Mouse (Mus musculus) heart, postnatal 10 days (tissue): Measurements from ENCODE around the gene Fut2. TPM values are rescaled to one million over a fixed set of nuclear protein-coding genes. Genes with fewer than 3 reads are reported as not detected.

Experiments
- DNase-seq, 2 experiments: peaks; one replicate each; pipeline ENCODE4 v3.0.0; 2021
- intact Hi-C: fragments of 180-260 bp; cut with DNase I; formaldehyde crosslinking; loops from one replicate; pipeline ENCODE4 v1.15.1; 2025
- total RNA-seq, 2 experiments: library from RNA; stranded (reverse); gene quantifications; 2 replicates each; pipeline ENCODE4 v1.2.3; 2021

Fut2 gene
- total RNA-seq, 2 experiments from 2014 or later: 0.38 TPM; not detected in 1

DNA sequence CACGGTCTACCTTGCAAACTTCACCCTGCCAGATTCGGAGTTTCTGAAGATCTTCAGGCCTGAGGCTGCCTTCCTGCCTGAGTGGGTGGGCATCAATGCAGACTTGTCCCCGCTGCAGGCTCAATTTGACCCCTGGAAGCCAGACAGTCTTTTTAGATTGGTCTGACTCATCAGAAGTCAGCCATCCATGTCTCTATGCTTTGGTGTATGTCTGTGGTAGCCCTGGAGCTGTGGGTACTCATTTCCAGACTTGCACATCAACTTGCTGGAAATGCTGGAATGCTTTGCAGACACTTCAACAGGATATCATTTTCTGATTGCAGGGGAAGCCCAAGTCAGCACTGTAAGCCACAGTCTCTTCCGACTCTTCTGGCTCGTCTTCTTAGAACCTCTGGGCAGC, 46.6 kb downstream of the Fut2 start:
- intact Hi-C loops: no loop called here
- no peak for DNase-seq

DNA sequence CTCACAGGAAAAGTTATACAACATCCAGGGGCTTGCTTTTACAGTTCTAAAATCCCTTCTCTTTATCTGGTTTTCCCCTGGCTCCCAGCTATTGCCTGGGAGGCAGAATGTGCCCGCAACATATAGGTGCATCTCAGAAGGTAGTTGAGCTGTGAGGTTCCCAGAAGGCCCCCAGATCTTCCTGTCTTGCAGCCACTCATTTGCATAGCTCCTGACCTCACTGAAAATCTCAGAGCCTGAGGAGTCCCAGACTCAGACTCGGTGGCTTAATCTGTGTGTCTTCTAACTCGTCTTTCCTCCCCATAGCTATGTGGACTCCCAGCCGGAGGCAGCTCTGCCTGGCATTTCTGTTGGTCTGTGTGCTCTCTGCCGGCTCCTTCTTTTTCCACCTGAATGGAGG, 47.9 kb downstream of the Fut2 start:
- no peak for DNase-seq
- intact Hi-C loops: no loop called here

DNA sequence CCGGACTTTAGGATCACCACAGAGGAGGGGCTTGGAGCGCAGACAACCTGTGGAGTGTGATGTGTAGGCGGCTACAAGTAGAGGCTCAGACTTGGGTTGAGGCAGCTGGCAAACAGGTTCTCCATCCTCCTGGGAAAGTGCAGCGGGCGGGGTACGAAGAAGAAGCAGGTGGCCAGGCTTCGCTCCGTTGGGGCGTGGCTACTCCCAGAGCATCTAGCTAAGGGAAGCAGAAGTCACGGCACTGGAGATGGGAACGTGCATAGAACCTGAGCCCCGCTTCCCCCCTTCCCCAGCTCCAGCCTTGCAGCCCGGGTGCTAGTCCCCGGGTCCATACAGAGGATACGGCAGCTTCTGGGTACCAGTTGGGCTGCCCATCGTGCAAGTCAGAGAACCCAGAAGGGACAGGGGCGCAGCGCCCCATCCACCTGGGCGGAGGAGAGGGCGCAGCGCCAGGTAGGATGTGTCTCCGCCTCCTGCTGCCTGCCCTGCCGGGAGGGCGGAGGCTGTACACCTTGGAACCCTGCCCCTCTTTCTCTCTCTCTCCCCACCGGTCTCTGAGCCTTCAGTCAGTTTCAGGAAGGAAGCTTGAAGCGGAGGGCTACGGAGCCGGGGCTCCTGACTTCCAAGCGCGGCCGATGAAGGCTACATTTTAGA, 49.0 kb downstream of the Fut2 start, which contains the start of gene Fut1:
Gene Fut1 (plus strand): TSS at position 248 of the 654 bp plus-strand sequence.
- intact Hi-C loops: no loop called here
- no peak for DNase-seq

DNA sequence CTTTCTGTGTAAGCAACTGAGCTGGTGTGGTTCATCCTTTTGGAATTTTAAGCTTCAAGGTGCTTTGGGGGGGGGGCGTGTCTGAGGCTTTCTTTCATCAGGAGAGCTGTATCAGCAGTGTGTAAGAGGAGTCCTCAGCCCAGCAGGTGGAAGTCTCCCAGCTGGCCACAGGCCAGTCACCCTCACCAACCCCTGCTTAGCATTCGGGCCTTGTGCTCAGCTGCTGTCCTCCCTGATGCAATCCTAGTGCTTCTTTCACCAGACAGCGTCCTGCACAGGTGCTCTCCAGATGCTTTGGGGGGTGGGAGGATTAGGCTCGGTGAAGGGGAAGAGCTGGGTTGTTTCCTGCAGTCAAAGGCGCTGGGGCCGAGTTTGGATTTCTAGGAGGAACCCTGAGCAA, 49.9 kb downstream of the Fut2 start:
- DNase-seq: peak in 1 of 2 experiments; percentile 54
- intact Hi-C loops: no loop called here

DNA sequence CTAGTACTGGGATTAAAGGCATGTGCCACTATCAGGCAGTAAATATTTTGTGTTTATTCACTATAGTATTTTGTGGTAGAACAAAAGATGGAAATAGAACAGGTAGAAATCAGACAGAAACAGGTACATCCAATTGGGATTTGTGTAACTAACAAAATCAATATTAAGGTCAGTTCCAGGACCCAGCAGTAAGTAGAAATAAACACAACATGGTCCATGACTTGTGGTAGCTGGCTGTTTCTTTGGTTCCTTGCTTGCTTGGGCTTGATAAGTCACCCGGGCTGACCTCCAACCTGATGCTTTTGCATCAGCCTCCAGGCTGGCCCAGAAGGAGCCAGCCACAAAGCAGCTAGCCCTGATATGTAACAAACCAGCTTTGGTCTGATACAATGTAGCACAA, 56.7 kb downstream of the Fut2 start:
- intact Hi-C loops: no loop called here

DNA sequence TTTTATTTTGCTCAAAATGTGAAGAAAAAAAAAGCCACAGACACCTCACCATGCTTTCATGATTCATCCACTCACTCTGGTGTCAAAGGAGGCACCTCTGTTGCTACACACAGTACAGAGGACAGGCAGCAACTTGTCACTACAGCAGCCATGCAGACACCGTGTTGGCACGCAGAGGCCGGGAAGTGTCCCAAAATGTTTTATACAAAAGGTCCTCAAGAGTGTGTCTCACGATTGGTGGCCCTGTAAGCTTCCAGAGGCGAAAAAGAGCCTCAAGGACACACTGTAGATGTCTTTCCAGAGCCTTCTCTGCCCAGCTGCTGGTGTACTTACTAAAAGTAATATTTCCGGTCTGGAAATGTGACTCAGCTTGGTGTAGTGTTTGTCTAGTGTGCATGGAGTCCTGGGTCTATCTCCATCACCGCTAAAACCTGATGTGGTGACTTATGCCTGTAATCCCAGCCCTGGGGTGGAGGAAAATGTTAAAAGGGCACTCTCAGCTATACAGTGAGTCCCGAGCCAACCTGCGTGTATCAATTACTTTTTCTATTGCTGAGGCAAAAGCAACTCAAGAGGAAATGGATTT, 60.4 kb downstream of the Fut2 start:
- no peak for DNase-seq
- intact Hi-C loops: no loop called here

More for the DNA sequence above, 56.7 kb downstream of the Fut2 start:
- no peak for DNase-seq

DNA sequence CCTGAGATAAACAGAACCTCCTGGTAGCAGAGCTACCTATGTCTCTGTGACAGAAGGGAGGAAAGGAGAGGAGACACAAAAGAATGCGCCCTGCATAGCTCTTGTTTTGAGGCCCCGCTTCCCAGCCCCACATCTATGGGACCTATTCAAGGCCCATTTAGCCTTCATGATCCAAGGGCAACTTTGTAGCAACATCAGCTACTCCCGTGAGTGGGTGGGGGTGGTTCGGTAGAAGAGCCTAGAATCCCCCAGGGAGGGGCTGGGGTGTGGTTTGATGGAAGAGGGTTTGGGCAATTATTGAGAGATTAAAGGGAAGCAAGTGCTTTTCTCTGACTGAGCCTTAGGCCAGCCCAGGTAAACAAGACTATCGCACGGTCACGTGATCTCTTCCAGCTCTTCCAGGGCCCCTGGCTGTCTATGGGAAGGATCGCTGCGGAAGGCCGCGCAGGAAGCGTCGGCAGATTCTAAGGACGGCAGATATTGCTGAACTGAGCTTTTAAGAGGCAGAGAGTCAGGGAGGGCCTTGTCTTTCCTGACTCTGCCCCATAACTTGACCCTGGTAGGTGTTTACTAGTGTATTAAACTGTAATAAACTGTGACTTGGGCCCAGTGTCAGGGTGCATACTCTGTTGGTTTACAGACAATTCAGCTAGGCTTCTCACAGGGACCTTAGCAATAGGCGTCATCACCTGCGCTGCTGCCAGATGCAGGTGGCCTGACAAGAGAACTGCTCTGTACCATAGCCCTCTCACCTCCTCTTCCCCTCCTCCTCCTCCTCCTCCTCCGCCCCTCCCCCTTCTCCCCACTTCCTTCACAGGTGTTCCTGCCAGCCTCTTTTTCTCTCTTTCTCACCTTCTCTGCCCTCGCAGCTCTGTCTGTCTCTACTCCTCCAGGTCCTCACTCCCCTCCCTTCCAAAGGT, 67.0 kb downstream of the Fut2 start:
- intact Hi-C loops: no loop called here
- DNase-seq: no peak

Other genes with a start within 250 kb of the Fut2 start
- not detected for gene Lhb, start 245.6 kb downstream of the Fut2 start, total RNA-seq
- 10 to 100 TPM; 74.6 to 79.0 TPM for gene Gys1, start 231.6 kb downstream of the Fut2 start, total RNA-seq
- gene Ruvbl2, start 228.3 kb downstream of the Fut2 start, total RNA-seq: 10 to 100 TPM; 30.4 to 30.7 TPM
- gene Ftl1, start 206.5 kb downstream of the Fut2 start, total RNA-seq: 100 to 1,000 TPM; 232 to 268 TPM
- 10 to 100 TPM; 44.5 to 45.8 TPM for gene Bax, start 199.5 kb downstream of the Fut2 start, total RNA-seq
- not detected for gene Tulp2, start 184.5 kb downstream of the Fut2 start, total RNA-seq
- 1 to 10 TPM; 2.2 to 2.5 TPM for gene Gm45808, start 179.6 kb downstream of the Fut2 start, total RNA-seq
- gene Dhdh, start 177.6 kb downstream of the Fut2 start, total RNA-seq: 1 to 10 TPM; 4.7 to 6.0 TPM
- 100 to 1,000 TPM; 144 to 151 TPM for gene Nucb1, start 156.0 kb downstream of the Fut2 start, total RNA-seq
- gene Ppp1r15a, start 140.1 kb downstream of the Fut2 start, total RNA-seq: 10 to 100 TPM; 24.5 to 45.4 TPM
- 1 to 10 TPM; 4.1 to 5.6 TPM for gene Plekha4, start 140.1 kb downstream of the Fut2 start, total RNA-seq
- gene Hsd17b14, start 111.5 kb downstream of the Fut2 start, total RNA-seq: under 1 TPM; 0.25 to 0.34 TPM
- 10 to 100 TPM; 54.7 to 54.9 TPM for gene Bcat2, start 96.2 kb downstream of the Fut2 start, total RNA-seq
- gene Fgf21, start 50.9 kb downstream of the Fut2 start, total RNA-seq: not detected
- not detected for gene Fut1, start 49.1 kb downstream of the Fut2 start, total RNA-seq
- under 1 TPM; 0.22 to 0.65 TPM for gene Izumo1, start 44.6 kb downstream of the Fut2 start, total RNA-seq
- gene Rasip1, start 38.9 kb downstream of the Fut2 start, total RNA-seq: 10 to 100 TPM; 51.9 to 52.4 TPM
- 1 to 10 TPM; 7.5 to 8.5 TPM for gene Mamstr, start 26.4 kb downstream of the Fut2 start, total RNA-seq
- under 1 TPM in 1 of 2 experiments, not detected in 1; 0.15 TPM for gene Ntn5, start 17.6 kb upstream of the Fut2 start, total RNA-seq
- under 1 TPM in 1 of 2 experiments, not detected in 1; 0.22 TPM for gene Sec1, start 28.0 kb upstream of the Fut2 start, total RNA-seq
- gene Car11, start 33.4 kb upstream of the Fut2 start, total RNA-seq: 1 to 10 TPM; 4.2 to 4.6 TPM
- 10 to 100 TPM; 22.7 to 29.8 TPM for gene Dbp, start 38.7 kb upstream of the Fut2 start, total RNA-seq
- 100 to 1,000 TPM; 698 to 700 TPM for gene Rpl18, start 49.1 kb upstream of the Fut2 start, total RNA-seq
- gene Sphk2, start 51.6 kb upstream of the Fut2 start, total RNA-seq: 10 to 100 TPM; 17.4 to 20.1 TPM
- gene Fam83e, start 54.8 kb upstream of the Fut2 start, total RNA-seq: under 1 TPM; 0.10 to 0.12 TPM
- gene Spaca4, start 59.4 kb upstream of the Fut2 start, total RNA-seq: not detected
- under 1 TPM; 0.22 to 0.30 TPM for gene Lmtk3, start 117.3 kb upstream of the Fut2 start, total RNA-seq
- gene Sult2b1, start 118.3 kb upstream of the Fut2 start, total RNA-seq: not detected
- 10 to 100 TPM; 91.1 to 95.1 TPM for gene Cyth2, start 148.2 kb upstream of the Fut2 start, total RNA-seq
- under 1 TPM; 0.69 to 0.74 TPM for gene Kcnj14, start 158.4 kb upstream of the Fut2 start, total RNA-seq
- gene Grwd1, start 164.6 kb upstream of the Fut2 start, total RNA-seq: 10 to 100 TPM; 14.6 to 17.1 TPM
- 100 to 1,000 TPM; 121 to 128 TPM for gene Kdelr1, start 206.4 kb upstream of the Fut2 start, total RNA-seq
- under 1 TPM; 0.55 to 0.77 TPM for gene Grin2d, start 212.0 kb upstream of the Fut2 start, total RNA-seq
- under 1 TPM in 1 of 2 experiments, not detected in 1; 0.37 TPM for gene Syngr4, start 230.3 kb upstream of the Fut2 start, total RNA-seq
- gene Tmem143, start 230.5 kb upstream of the Fut2 start, total RNA-seq: 10 to 100 TPM; 56.8 to 58.7 TPM